Mouse (Mus musculus): ENCODE measurements around the gene Gm3012.
"Not testable (repeated sequence)": the region's sequence is repeated elsewhere in the genome, so short reads cannot be mapped to it uniquely, and the experiment has no call there.

The Gm3012 gene

GRCm38 (mm10) chr14:3634212-3634611 lies at the start of gene Gm3012:
TSS of gene Gm3012 (plus strand) at chr14:3634512.
- not testable (repeated sequence) for DNase-seq (ENCODE audit: low read depth)

- not testable (repeated sequence) for DNase-seq (ENCODE audit: low read depth)
Measured at GRCm38 (mm10) chr14:3651730-3652129, 17.4 kb downstream of the Gm3012 start, which contains the start of gene Gm3020. TSS of gene Gm3020 (plus strand) at chr14:3652030.

GRCm38 (mm10) chr14:3688483-3688882 lies 54.2 kb downstream of the Gm3012 start, which contains the start of gene Gm3043:
TSS of gene Gm3043 (plus strand) at chr14:3688783.
- not testable (repeated sequence) for DNase-seq (ENCODE audit: low read depth)
